In genomic region chr6:48723468-48723867, GRCm38 (mm10) we compare ENCODE assay signal across 26 mouse cellular contexts. TPM values are rescaled to one million over a fixed set of nuclear protein-coding genes. Genes with fewer than 3 reads are reported as not detected.
DNase-seq lines count a peak whose midpoint lies in the region; ATAC-seq and TF ChIP-seq lines count a peak whose summit lies in the region.
"Had no signal": no experiment of that assay in that cellular context is flagged by ENCODE, and none has a peak within 500 bp of the region (broad histone marks: within the 10 kb centered on the region; RNA-seq: fewer than 3 reads in every experiment).

No protein-coding gene starts in this region.

- WGBS in bone marrow, adult 2 months, result 56% methylated on average over 8 of the region's 8 CpGs
- 64% methylated on average over 8 of the region's 8 CpGs for WGBS in small intestine, adult 2 months

- no peaks in the 10 kb centered on the region; the same call in 1 of the 2 replicates for H3K4me1 ChIP-seq in bone marrow, adult 2 months (ENCODE audit: control insufficient read depth, insufficient read depth, low read length)
- peaks cover 4% of the 10 kb centered on the region; the same call in 1 of the 2 replicates for H3K4me1 ChIP-seq in small intestine, adult 2 months (ENCODE audit: control insufficient read depth, insufficient read depth, insufficient read length, low read length)
- H3K4me1 ChIP-seq: embryonic facial prominence, embryonic 15.5 days had no signal

- TF ChIP-seq POLR2A in bone marrow, adult 2 months (IDR thresholded peaks at IDR 0.05; ENCODE audit: borderline replicate concordance, control insufficient read depth, low read depth, low read length), result no peak
- no peak for TF ChIP-seq POLR2A in small intestine, adult 2 months (IDR thresholded peaks at IDR 0.05; ENCODE audit: low read depth, low read length)

- no peaks in the 10 kb centered on the region for H3K27me3 ChIP-seq in small intestine, adult 2 months (ENCODE audit: control insufficient read depth, insufficient read depth, low read length)
- H3K27me3 ChIP-seq: embryonic facial prominence, embryonic 15.5 days; forebrain, embryonic 15.5 days; heart, embryonic 15.5 days had no signal

- H3K27ac ChIP-seq in bone marrow, adult 2 months (ENCODE audit: control insufficient read depth, insufficient read depth, low read depth, low read length, poor library complexity), result peak overlapping the region; percentile 1; the same call in 1 of the 2 replicates
- H3K27ac ChIP-seq in small intestine, adult 2 months (ENCODE audit: insufficient read depth, low read depth, low read length), result peak overlapping the region; percentile 62
- H3K27ac ChIP-seq: embryonic facial prominence, embryonic 15.5 days; forebrain, embryonic 10.5 days; forebrain, embryonic 15.5 days; heart, adult 2 months; heart, embryonic 15.5 days; hindbrain, embryonic 10.5 days; hindbrain, embryonic 14.5 days had no signal

- no peak for ATAC-seq in inflammation-experienced regulatory T-cells, adult 6 months
- ATAC-seq: activated CD4-positive, CD25-positive, alpha-beta regulatory T cell, adult 4 months; forebrain, embryonic 15.5 days had no signal

- H3K4me3 ChIP-seq in bone marrow, adult 2 months (replicated peaks; ENCODE audit: control insufficient read depth, low read depth, low read length), result no peak overlapping the region
- H3K4me3 ChIP-seq in small intestine, adult 2 months (ENCODE audit: low read depth, low read length), result no peak overlapping the region; the same call in 1 of the 2 replicates
- H3K4me3 ChIP-seq: embryonic facial prominence, embryonic 15.5 days; erythroblast, embryonic 14.5 days; forebrain, embryonic 10.5 days; forebrain, embryonic 15.5 days; heart, adult 2 months; heart, embryonic 15.5 days; hindbrain, embryonic 10.5 days had no signal

- DNase-seq in heart, adult 11 months, result peak; percentile 76
- no peak for DNase-seq in heart, postnatal 25 days (ENCODE audit: low spot score)
- peak; percentile 65 for DNase-seq in CD4-positive helper T cell, adult 2 months (ENCODE audit: low read depth, low spot score)
- no peak for DNase-seq in left cerebral cortex, adult 18-20 months (ENCODE audit: low spot score in 2 of 2)
- DNase-seq: adrenal gland, postnatal 14 days; cerebellum, adult 18-20 months; cerebellum, postnatal 10 days; gastrocnemius, postnatal 10 days; heart, adult 2 months; heart, postnatal 14 days had no signal

- intact Hi-C loops in heart, postnatal 25 days (cut with DNase I), result no loop called here

- TF ChIP-seq CTCF in bone marrow, adult 2 months (IDR thresholded peaks at IDR 0.05; ENCODE audit: control insufficient read depth, insufficient read depth, low read length), result no peak
- no peak for TF ChIP-seq CTCF in small intestine, adult 2 months (IDR thresholded peaks at IDR 0.05; ENCODE audit: extremely low read depth, insufficient read length, insufficient replicate concordance, low read depth, low read length)

- H3K36me3 ChIP-seq in small intestine, adult 2 months (ENCODE audit: control insufficient read depth, insufficient read depth, low read length), result no peaks in the 10 kb centered on the region
- H3K36me3 ChIP-seq: embryonic facial prominence, embryonic 15.5 days; forebrain, embryonic 10.5 days; forebrain, embryonic 15.5 days; heart, embryonic 15.5 days; hindbrain, embryonic 10.5 days had no signal

RNA-seq across cellular contexts. Expression of gene Gimap7, which starts 5.0 kb away (rescaled TPM):
- under 1 TPM in 1 of 2 experiments, not detected in 1; 0.39 TPM for total RNA-seq in heart, postnatal 25 days (2021)
- polyA plus RNA-seq in bone marrow, adult 2 months (2011; ENCODE audit: insufficient read depth, insufficient read length, low replicate concordance, missing spikeins), result 3.6 and 5.2 TPM in 2 replicates
- polyA plus RNA-seq in small intestine, adult 2 months (2012; rRNA removed), result 1.5 and 2.5 TPM in 2 replicates
- polyA plus RNA-seq in inflammation-experienced regulatory T-cells, adult 6 months (2017; shearing (Covaris generic)), result 100 to 1,000 TPM; 458 to 769 (median 564) TPM
- total RNA-seq in left cerebral cortex, adult 18-20 months (2021), result not detected
- total RNA-seq: gastrocnemius, postnatal 10 days; gastrocnemius, postnatal 4 days; MEL had no signal
- polyA plus RNA-seq: C2C12; embryonic facial prominence, embryonic 11.5 days; erythroblast, embryonic 14.5 days; forebrain, embryonic 10.5 days; forebrain, embryonic 15.5 days; heart, embryonic 11.5 days; hindbrain, embryonic 10.5 days; hindbrain, embryonic 14.5 days had no signal

RNA-seq across cellular contexts. Expression of gene Gm28053, which starts 5.1 kb away (rescaled TPM):
- total RNA-seq in heart, postnatal 25 days (2021), result 1 to 10 TPM; 1.8 to 5.3 TPM
- polyA plus RNA-seq in bone marrow, adult 2 months (2011; ENCODE audit: insufficient read depth, insufficient read length, low replicate concordance, missing spikeins), result 15.2 TPM in 1 of 2 replicates, not detected in the other
- polyA plus RNA-seq in small intestine, adult 2 months (2012; rRNA removed), result not detected in 2 replicates
- 10 to 100 TPM; 58.9 to 85.2 (median 59.9) TPM for polyA plus RNA-seq in inflammation-experienced regulatory T-cells, adult 6 months (2017; shearing (Covaris generic))
- total RNA-seq in left cerebral cortex, adult 18-20 months (2021), result 1 to 10 TPM in 1 of 2 experiments, not detected in 1; 2.3 TPM
- total RNA-seq: MEL had no signal
- polyA plus RNA-seq: C2C12; embryonic facial prominence, embryonic 11.5 days; erythroblast, embryonic 14.5 days; forebrain, embryonic 10.5 days; forebrain, embryonic 15.5 days; heart, adult 2 months; hindbrain, embryonic 10.5 days had no signal

RNA-seq across cellular contexts. Expression of gene Gimap1, which starts 15.4 kb away (rescaled TPM):
- total RNA-seq in heart, postnatal 25 days (2021), result 1 to 10 TPM; 8.5 to 9.8 TPM
- polyA plus RNA-seq in bone marrow, adult 2 months (2011; ENCODE audit: insufficient read depth, insufficient read length, low replicate concordance, missing spikeins), result 19.3 and 26.4 TPM in 2 replicates
- 18.8 and 29.1 TPM in 2 replicates for polyA plus RNA-seq in small intestine, adult 2 months (2012; rRNA removed)
- 100 to 1,000 TPM; 353 to 386 (median 354) TPM for polyA plus RNA-seq in inflammation-experienced regulatory T-cells, adult 6 months (2017; shearing (Covaris generic))
- 1 to 10 TPM; 2.1 to 2.3 TPM for total RNA-seq in left cerebral cortex, adult 18-20 months (2021)
- total RNA-seq: MEL had no signal
- polyA plus RNA-seq: C2C12 had no signal

RNA-seq across cellular contexts. Expression of gene Gimap6, which starts 15.4 kb away (rescaled TPM):
- total RNA-seq in heart, postnatal 25 days (2021), result 10 to 100 TPM; 38.5 to 41.6 TPM
- polyA plus RNA-seq in bone marrow, adult 2 months (2011; ENCODE audit: insufficient read depth, insufficient read length, low replicate concordance, missing spikeins), result 45.1 and 77.9 TPM in 2 replicates
- polyA plus RNA-seq in small intestine, adult 2 months (2012; rRNA removed), result 2.0 and 5.0 TPM in 2 replicates
- polyA plus RNA-seq in inflammation-experienced regulatory T-cells, adult 6 months (2017; shearing (Covaris generic)), result 1,000 to 10,000 TPM; 1,024 to 1,390 (median 1,261) TPM
- 1 to 10 TPM; 3.6 to 4.1 TPM for total RNA-seq in left cerebral cortex, adult 18-20 months (2021)
- total RNA-seq: MEL had no signal
- polyA plus RNA-seq: C2C12; erythroblast, embryonic 14.5 days had no signal

RNA-seq across cellular contexts. Expression of gene Gimap5, which starts 22.5 kb away (rescaled TPM):
- total RNA-seq in heart, postnatal 25 days (2021), result 1 to 10 TPM; 6.1 to 6.8 TPM
- 4.7 and 7.9 TPM in 2 replicates for polyA plus RNA-seq in bone marrow, adult 2 months (2011; ENCODE audit: insufficient read depth, insufficient read length, low replicate concordance, missing spikeins)
- 4.9 and 10.2 TPM in 2 replicates for polyA plus RNA-seq in small intestine, adult 2 months (2012; rRNA removed)
- polyA plus RNA-seq in inflammation-experienced regulatory T-cells, adult 6 months (2017; shearing (Covaris generic)), result 100 to 1,000 TPM; 218 to 266 (median 236) TPM
- 1 to 10 TPM in 1 of 2 experiments, under 1 TPM in 1; 0.89 to 1.4 TPM for total RNA-seq in left cerebral cortex, adult 18-20 months (2021)
- total RNA-seq: MEL had no signal
- polyA plus RNA-seq: C2C12 had no signal

Comparison
In these comparisons a context has a peak if more than half of its experiments do, and no peak if none do; other contexts are left out.
1. DNase-seq: peak in heart, adult 11 months (single experiment) and CD4-positive helper T cell, adult 2 months (single experiment); none in heart, postnatal 25 days (single experiment) and left cerebral cortex, adult 18-20 months (0 of 2).
2. RNA of gene Gimap7, which starts 5.0 kb away (polyA plus RNA-seq): 458 to 769 TPM in inflammation-experienced regulatory T-cells, adult 6 months; 3.6 to 5.2 TPM in bone marrow, adult 2 months and 1.5 to 2.5 TPM in small intestine, adult 2 months; every median in the first group is over 10 times any median in the second.
3. RNA of gene Gimap1, which starts 15.4 kb away (polyA plus RNA-seq): 353 to 386 TPM in inflammation-experienced regulatory T-cells, adult 6 months; 18.8 to 29.1 TPM in small intestine, adult 2 months and 19.3 to 26.4 TPM in bone marrow, adult 2 months; every median in the first group is over 10 times any median in the second.